Mouse (Mus musculus) mesoderm, embryonic 11.5 days (tissue): Measurements from ENCODE around the gene Dennd4c.

Experiments
- DNase-seq: peaks from one replicate; pipeline ENCODE4 v3.0.0-alpha.2; 2012; ENCODE audit warnings: low read depth, low spot score

The Dennd4c gene

DNA sequence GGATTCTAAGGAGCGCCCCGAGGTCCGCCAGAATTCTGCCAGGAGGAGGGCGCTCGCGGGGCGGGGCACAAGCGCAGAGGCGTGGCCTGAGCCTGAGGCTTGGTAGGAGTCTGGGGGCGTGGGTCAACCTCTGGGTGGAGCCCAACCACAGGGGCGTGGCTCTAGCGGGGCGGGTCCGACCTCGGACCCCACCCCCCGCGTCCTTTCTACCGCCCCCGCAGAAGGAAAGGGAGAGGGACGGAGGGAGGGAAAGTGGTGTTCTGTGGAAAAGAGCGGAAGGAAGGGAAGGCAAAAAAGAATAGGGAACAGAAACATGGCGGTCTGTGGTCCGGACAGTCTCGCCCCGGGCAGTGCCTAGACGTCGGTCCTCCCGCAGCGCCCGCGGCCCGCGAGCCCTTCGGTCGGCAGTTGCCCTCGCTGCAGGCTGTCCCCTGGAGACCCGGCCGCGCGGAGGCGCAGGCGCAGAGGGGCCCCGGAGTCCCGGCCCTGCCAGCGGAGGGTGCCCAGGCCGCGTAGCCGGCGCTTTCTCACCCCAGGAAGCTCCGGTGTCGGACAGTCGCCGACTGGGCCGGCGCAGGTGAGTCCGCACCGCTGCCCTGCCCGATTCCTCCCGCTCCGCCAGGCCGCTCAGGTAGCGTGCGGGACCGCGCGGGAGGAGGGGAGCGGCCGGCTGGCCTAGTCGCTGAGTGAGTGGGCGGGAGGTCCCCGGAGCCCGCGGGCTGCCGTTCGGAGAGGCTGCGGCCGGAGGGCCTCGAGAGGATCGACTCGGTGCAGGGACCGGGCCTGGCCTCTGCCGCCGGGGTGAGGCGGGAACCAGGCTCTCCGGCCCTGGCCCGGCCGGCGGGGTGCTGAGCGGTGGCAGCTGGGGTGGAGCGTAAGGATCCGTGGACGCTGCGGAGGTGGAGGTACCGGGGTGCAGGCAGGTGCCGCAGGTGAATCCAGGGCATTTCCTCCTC, at the start of gene Dennd4c:
Gene Dennd4c (plus strand): TSS at position 220 of the 956 bp plus-strand sequence.
- DNase-seq: peak; percentile 94

DNA sequence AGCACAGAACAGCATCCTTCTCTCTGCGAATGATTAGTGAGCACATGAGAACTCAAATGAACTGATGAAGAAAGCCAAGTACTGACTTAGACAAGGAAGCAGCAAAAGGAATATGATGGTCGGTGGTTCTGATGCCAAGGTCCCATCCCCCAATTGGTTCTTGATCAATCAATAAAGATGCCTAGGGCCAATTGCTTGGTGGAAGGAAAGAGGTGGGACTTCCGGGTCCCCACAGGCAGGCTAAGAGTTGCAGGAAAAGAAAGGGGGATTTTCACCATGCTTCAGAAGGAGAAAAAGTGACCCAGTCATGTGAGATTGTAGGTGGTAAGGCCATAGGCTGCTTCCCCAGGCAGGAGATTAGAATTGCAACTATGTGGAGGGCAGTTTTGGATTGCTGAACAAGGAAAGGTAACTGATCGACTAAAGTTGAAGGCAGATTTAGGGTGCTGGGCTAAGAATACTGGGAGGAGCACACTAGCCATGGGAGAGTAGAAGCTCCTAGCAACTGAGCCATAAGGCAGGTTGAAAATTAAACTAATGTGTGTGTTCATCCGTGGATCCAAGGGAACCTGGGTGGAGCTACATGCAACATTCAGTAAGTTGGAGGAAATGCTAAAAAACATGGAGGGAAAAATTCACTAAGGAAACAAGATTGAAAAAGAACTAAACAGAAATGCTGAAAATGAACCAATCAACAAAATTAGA, 49.0 kb upstream of the Dennd4c start:
- DNase-seq: no peak

DNA sequence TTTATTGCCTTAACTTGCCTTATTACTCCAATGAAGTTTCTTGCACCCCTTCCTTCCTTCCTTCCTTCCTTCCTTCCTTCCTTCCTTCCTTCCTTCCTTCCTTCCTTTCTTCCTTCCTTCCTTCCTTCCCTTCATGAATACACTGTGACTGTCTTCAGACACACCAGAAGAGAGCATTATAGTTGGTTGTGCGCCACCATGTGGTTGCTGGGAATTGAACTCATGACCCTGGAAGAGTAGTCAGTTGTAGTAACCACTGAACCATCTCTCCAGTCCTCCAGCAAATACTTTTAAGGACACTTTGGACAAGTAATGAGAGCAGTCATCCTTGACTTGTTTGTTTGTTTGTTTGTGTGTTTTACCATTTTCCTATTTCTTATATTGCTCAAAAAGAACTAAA, 39.6 kb upstream of the Dennd4c start:
- DNase-seq: no peak

DNA sequence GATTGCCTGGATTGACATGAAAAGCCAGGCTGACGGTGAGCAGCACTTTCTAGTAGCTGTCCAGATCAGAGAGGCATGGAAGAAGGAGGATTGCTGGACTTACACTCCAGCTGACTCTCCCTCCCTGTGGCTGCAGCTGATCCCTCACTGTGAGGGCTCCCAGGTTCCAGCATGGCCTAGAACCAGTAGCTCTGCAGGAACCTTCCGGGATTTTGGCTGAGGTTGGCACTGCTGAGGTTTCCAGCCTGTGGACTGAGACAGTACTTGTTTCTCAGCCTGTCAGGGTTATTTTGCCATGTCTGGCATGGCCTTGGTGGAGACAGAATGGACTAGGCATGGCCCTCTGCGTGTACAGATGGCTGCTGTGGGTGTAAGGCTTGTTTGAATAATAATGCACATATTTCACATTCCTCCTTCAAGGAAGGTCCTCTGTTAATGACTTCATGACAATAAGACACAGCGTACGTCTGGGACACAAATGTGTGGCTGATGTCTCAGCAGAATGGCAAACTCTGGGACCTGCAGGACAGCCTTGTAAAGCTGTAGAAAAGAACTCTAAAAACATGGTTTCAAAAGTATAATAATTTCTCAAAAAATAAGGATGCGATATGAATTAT, 38.2 kb upstream of the Dennd4c start:
- no peak for DNase-seq

DNA sequence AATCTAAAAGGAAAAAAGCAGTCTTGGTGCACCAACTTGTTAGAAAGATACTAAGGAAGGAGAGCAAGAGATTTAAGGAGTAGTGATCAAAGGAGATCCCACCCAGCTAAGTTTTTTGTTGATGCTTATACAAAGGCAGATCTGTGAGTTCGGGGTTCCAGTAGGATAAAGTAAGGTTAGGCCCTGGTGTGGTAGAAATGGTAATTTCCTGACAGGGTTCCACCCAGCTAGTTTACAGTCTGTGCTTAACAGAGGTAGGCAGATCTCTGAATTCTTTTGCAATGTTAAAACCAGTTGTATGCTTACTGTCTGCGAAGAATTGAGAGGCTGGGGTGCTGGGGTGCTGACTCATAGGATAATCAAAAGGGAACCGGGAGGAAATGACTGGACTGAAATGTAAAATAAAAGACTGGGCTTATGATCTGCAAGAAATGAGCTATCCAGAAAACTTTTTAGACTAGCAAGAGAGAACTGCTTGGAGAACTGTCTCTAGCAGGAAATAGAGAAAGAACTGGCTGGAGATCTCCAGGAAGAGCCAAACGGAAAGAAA, 37.6 kb upstream of the Dennd4c start:
- no peak for DNase-seq

DNA sequence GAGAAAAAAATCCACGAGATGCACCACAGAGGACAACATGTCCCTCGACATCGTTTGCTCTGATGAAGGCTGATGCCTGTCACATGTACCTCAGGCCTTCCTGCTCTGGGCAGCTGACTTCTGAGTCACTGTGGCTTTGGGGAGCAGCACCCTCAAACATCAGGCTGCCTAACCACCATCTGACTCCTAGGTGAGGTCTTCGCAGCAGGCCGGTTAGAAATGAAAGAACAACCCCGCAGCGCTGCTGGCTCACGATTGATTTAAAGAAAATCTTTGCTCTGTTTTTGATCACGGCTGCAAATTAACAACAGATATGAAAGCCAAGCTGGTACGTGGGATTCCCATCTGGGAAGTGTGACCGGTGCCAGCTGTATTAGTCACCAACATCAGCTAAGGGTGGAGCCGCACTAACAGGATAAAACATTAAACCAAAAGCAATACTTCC, 35.6 kb upstream of the Dennd4c start:
- no peak for DNase-seq

DNA sequence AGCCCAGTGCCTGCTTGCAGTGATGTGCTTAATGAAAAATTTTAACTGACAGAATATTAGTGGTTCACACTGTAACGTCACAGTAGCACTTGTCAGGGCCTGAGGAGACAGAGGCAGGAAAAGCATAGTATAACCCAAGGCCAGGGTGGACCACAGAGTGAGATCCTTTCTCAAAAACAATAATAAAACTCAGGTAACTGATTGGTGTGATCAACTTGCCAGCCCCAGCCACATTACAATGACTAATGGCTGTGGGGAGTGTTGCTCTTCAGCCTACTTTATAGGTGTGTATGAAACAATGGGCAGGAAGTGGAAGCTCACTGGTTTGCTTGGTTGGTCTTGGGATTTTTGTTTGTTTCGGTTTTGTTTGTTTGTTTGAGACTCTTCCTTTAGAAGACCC, 34.8 kb upstream of the Dennd4c start:
- DNase-seq: no peak

DNA sequence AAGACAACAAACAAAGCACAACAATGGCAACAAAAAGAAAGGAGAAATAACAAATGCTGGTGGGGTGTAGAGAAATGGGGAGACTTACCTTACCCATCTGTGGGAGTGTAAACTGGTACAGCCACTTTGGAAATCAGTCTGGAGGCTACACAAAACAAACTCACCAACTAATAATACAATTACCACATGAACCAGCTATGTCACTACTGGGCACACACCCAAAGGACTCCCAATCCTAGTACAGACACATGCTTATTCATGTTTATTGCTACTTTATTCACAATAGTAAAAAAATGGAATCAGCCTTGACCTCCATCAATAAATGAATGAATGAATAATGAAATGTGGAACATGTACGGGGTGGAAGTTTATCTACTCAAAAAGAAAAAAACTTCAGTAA, 33.0 kb upstream of the Dennd4c start:
- DNase-seq: no peak

DNA sequence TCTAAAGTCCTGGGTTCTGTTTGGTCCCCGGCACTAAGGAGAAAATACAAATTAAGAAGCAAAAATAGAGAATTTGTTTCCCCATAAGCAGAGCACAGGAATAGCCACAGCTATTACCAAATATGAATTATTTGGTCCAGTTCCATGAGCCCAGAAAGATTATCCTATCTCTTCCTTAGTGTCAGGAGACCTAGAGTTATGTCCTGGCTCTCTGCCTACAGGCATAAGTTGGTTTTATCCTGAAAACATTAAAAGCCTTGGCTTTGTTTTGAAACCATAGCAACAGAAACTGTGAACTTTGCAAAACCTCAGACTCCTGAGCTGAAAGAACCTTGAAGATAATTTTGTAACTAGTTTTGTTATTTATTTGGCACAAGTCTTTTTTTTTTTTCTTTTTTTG, 31.2 kb upstream of the Dennd4c start:
- DNase-seq: no peak

DNA sequence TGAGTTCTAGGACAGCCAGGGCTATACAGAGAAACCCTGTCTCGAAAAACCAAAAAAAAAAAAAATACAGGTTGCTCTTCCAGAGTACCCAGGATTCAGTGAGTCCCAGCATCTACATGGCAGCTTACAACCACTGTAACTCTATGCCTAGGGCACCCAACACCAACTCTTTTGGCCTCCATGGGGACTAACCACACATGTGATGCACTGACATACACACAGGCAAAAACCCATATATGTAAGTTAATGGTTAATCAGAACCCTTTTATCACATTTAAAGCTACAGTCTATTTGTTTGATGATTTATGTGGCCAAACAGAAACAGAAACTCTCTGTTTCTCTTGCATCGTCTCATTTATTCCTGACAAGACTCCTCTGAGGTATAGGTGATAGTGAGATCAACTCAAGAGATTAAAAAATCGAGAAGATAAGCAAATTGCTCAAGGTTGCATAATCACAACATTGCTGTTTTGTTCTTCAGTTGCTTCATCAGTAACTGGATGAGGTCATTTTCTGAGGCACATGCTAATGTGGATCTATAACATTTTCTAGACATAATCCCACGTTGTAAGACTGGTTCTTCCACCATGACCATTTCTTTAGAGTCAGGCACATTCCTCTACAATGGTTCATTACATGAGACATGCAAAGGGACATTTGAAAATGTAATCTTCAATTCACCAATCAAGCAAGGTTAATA, 29.3 kb upstream of the Dennd4c start:
- DNase-seq: no peak

DNA sequence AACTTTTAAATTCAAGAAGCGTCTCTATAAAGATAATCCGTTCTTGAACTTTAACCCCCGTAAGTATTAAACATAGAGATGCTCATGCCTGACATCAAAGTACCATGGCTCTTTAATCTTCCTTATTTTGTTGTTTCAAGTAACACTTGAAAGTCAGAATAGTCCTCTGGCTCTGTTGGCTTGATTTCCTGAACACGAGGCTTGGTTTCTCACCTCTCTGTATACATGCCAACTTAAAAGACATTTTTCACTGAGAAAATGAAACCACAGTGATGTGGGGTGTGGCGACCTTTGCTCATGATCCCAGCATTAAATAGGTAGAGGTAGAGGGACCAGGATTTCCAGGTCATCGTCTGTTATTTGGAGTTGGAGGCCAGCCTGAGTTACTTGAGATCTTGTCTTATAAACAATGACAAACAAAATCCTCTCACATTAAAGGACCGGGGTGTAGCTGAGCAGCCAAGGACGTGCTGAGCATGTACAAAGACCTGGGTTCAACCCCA, 26.4 kb upstream of the Dennd4c start:
- no peak for DNase-seq

DNA sequence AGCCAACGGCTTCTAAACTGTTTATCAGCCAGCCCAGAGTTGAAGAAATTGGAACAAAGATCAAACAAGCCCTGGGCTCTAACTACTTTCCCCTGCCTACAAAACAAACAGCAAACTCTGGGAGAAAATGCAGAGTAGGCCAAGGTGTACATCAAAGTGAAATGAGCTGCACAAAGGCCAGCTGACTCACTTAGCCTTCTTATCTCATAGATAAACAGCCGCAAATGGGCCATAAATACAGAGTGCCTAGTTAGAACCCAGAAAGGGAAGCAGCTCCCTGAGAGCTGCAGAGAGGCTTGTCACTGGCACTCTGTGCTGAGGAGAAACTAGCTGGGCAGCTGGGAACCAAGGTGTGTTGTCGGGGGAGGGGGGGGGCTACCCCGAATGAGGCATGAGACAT, 23.2 kb upstream of the Dennd4c start:
- no peak for DNase-seq

DNA sequence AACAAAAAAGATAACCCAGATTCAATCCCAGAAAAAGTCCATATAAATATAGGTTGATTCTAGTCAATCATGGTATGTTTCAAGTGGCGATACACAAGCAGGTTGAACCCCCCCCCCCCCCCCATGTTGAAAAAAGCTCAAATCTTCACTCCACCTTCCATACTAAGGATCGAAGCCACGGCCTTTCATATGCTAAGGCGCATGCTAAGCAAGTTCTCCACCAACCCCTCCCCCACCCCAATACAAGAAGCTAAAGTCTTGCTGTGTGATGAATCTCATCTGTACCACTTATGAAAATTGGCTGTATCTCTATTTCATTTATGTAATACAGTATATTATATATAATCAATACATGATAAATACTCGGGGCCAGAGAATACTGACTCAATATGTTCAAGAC, 22.2 kb upstream of the Dennd4c start:
- DNase-seq: no peak

DNA sequence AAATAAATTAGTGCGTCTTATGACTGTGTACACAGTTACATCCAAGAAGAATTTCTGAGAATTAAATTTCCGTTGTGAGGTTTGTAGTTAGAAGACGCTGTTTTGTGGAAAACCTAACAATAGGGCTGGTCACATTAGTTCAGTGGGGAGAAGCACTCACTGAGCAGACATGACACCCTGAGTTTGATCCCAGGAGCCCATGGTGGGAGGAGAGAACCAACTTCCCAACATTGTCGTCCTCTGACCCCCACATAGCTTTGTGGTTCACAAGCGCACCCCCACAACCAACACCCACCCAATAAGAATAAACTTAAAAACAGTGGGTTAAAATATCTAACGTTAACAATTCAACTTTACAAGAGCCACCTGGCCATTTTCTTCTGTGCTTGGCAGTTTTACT, 18.5 kb upstream of the Dennd4c start:
- DNase-seq: no peak

DNA sequence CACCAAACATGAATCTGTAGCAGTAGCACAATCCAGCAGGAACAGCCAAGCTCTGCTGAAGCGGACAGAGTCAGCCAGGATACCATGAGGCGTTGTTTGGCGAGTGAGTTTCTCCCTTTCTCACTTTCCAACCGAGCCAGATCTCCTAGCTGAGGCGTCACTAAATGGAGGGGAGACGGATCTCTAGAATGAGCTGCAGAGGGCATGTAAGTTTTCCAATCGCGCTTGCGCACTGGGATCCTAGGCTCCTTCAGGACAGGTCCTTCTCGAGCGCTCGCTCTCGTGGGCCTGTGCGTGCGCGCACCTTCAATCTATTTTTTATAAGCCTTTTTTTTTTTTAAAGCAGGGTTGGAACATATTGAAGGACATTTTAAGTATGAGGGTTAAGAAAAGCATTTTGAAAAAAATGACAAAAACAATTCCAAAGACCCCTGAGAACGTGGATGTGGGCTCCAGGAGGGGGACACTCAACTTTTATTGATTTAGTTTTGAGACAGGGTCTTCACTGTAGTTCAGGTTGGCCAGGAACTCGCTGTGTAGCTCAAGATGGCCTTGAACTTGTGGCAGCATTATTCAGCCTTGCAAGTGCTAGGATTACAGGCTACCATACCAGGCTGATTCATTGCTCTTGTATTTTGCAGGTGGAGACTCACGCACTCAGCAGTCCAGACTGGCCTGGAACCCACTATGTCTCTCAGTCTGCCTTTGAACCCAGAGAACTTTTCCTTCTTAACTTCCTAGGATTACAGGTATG, 14.1 kb upstream of the Dennd4c start:
- no peak for DNase-seq

DNA sequence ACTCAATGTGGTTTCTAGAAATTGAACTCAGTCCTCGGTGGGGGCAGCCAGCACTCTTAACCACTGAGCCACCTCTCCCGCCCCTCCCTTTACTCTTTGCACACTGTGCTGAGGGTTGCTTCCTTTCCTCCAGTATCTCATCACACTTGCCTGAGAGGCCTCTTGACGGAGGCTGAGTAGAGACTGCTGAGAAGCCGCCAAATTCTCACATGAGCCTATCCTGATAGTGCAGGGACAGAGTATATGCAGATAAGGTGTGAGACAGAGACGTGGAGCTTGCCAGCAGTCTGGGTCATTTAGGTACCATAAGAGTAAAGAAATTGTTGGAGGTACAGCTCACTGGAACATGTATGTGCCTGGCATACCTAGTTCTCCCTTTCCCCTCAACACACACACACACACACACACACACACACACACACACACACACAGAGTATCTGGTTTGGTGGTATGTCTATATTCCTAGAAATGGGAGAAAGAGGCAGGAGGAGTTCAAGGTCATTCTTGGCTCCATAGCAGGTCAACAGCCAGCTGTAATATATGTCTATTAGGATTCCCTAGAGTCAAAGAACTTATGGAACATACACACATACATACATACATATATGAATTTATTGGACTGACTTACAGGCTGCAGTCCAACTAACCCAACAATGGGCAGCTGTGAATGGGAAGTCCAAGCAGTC, 8.9 kb upstream of the Dennd4c start:
- DNase-seq: no peak

DNA sequence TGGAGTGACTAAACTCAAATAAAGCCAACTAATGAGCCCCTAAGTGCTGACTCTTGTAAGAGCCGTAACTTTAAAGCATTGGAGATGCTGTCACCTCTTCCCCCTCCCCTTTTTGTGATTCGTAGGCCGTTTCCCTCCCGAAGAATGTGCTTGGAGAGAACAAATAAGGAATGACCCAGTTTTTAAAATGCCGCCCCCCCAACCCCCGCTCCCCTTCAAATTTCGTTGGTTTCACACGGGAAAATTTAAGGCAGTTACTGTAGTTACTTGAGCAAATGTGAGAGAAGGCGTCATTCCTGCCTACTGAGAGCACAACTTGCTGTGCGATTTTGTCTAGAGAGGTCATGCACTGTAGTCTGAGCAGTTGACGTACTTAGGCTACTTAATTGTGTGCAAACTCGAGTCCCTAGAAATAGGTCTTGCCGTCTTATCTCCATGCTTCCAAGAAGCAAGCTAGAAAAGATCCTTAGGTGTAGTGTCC, 1.0 kb downstream of the Dennd4c start:
- peak; percentile 31 for DNase-seq

DNA sequence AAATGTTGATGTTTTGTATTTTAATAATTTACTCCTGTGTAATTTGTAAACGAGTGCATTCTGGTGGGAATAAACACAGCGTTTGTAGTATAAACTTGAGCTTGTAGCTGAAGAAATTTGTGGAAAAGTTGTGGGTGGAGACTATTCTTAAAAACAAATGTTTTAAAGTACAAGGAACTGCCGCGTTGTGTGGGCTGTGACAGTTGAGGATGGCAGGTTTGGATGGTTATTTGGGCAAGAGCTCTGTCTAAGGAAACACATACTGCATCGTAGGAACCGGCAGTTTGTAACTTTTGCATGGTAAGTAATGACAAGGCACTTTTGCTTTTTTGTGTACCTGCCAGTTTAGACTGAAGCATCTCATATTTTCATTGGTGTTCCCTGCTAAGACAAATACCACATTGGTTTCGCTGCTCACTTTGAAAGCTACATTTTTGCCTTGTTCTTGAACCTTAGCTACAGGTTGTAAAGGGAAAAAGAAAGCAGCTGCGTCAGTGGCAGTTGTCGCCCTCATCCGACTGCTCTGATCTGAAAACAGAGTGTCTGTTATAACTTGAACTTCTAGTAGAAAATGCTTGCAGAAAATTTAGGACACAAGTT, 2.1 kb downstream of the Dennd4c start:
- DNase-seq: no peak

DNA sequence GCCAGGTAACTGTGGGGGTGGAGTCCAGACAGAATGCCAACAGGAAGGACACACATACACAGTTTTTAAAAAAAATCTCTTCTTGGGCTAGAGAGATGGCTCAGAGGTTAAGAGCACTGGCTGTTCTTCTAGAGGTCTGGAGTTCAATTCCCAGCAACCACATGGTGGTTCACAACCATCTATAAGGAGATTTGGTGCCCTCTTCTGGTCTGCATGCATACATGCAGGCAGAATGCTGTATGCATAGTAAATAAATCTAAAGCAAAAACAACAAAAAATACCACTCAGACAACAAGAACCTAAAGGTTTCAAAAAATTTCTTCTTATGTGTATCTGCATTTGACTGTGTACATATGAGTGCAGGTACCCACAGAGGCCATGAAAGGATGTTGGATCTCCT, 16.0 kb downstream of the Dennd4c start:
- DNase-seq: no peak
